ENCODE assay signal across 32 mouse cellular contexts in genomic region chr5:45119757-45120156, GRCm38 (mm10).
"Had no signal": no experiment of that assay in that cellular context is flagged by ENCODE, and none has a peak within 500 bp of the region (broad histone marks: within the 10 kb centered on the region; RNA-seq: fewer than 3 reads in every experiment).

No protein-coding gene starts in this region.

- H3K4me1 ChIP-seq: heart, embryonic 10.5 days; heart, embryonic 12.5 days; heart, embryonic 13.5 days; heart, embryonic 15.5 days; hindbrain, embryonic 10.5 days; hindbrain, embryonic 12.5 days; hindbrain, embryonic 13.5 days; hindbrain, embryonic 15.5 days; intestine, embryonic 15.5 days; kidney, embryonic 15.5 days had no signal

- H3K36me3 ChIP-seq: heart, embryonic 10.5 days; heart, embryonic 12.5 days; heart, embryonic 13.5 days; heart, embryonic 15.5 days; hindbrain, embryonic 10.5 days; hindbrain, embryonic 12.5 days; hindbrain, embryonic 13.5 days; hindbrain, embryonic 15.5 days; intestine, embryonic 15.5 days; kidney, embryonic 15.5 days had no signal

- H3K4me3 ChIP-seq: heart, embryonic 10.5 days; heart, embryonic 12.5 days; heart, embryonic 13.5 days; heart, embryonic 15.5 days; hindbrain, embryonic 10.5 days; hindbrain, embryonic 12.5 days; hindbrain, embryonic 13.5 days; hindbrain, embryonic 15.5 days; intestine, embryonic 15.5 days; kidney, embryonic 15.5 days; layer of hippocampus, adult 2 months; left cerebral cortex, adult 2 months had no signal

- H3K9ac ChIP-seq: heart, embryonic 12.5 days; heart, embryonic 13.5 days; heart, embryonic 15.5 days; hindbrain, embryonic 12.5 days; hindbrain, embryonic 13.5 days; hindbrain, embryonic 14.5 days; hindbrain, embryonic 15.5 days; intestine, embryonic 15.5 days; kidney, embryonic 15.5 days had no signal

- H3K9me3 ChIP-seq: heart, embryonic 10.5 days; heart, embryonic 12.5 days; heart, embryonic 13.5 days; heart, embryonic 15.5 days; hindbrain, embryonic 10.5 days; hindbrain, embryonic 12.5 days; hindbrain, embryonic 13.5 days; hindbrain, embryonic 15.5 days; intestine, embryonic 15.5 days; kidney, embryonic 15.5 days had no signal

- H3K27me3 ChIP-seq: heart, embryonic 12.5 days; heart, embryonic 13.5 days; heart, embryonic 15.5 days; hindbrain, embryonic 12.5 days; hindbrain, embryonic 13.5 days; hindbrain, embryonic 15.5 days; intestine, embryonic 15.5 days; kidney, embryonic 15.5 days had no signal

- DNase-seq: heart, postnatal 10 days; heart, postnatal 14 days; heart, postnatal 36 days; heart, postnatal 4 days; kidney, adult 11 months; kidney, adult 18-20 months; kidney, adult 2 months; kidney, adult 8-10 months; kidney, adult 9 months; kidney, postnatal 10 days; kidney, postnatal 14 days; kidney, postnatal 25 days; kidney, postnatal 36 days; kidney, postnatal 4 days; layer of hippocampus, adult 9-11 months; layer of hippocampus, postnatal 36 days had no signal

- H3K27ac ChIP-seq: heart, embryonic 10.5 days; heart, embryonic 13.5 days; heart, embryonic 15.5 days; hindbrain, embryonic 10.5 days; hindbrain, embryonic 12.5 days; hindbrain, embryonic 13.5 days; hindbrain, embryonic 14.5 days; hindbrain, embryonic 15.5 days; hindbrain, postnatal 0 days; intestine, embryonic 15.5 days; kidney, embryonic 15.5 days; kidney, postnatal 0 days; layer of hippocampus, adult 2 months; left cerebral cortex, adult 2 months had no signal

- H3K4me2 ChIP-seq: heart, embryonic 11.5 days; heart, embryonic 12.5 days; heart, embryonic 13.5 days; heart, embryonic 15.5 days; hindbrain, embryonic 12.5 days; hindbrain, embryonic 13.5 days; hindbrain, embryonic 14.5 days; hindbrain, embryonic 15.5 days; intestine, embryonic 15.5 days; kidney, embryonic 15.5 days had no signal
